Mouse (Mus musculus) C2C12 (cell line): ENCODE data around the gene Fam120b. TPM values are rescaled to one million over a fixed set of nuclear protein-coding genes. Genes with fewer than 3 reads are reported as not detected.

ENCODE experiments used
- H3K27me3 ChIP-seq: one replicate; pipeline ENCODE4 v1.6.1; 2011; ENCODE audit not compliant: control insufficient read depth, insufficient read depth, insufficient read length
- H3K36me3 ChIP-seq: one replicate; pipeline ENCODE4 v1.6.1; 2011; ENCODE audit not compliant: control insufficient read depth, insufficient read depth
- H3K4me3 ChIP-seq: one replicate; pipeline ENCODE4 v1.5.1; 2011; ENCODE audit warnings: mild to moderate bottlenecking, control low read depth; ENCODE audit not compliant: poor library complexity, insufficient read depth, severe bottlenecking
- H3K79me2 ChIP-seq: one replicate; pipeline ENCODE4 v1.6.1; 2011; ENCODE audit not compliant: control insufficient read depth, insufficient read depth
- H3K79me3 ChIP-seq: one replicate; pipeline ENCODE4 v1.6.1; 2011; ENCODE audit warnings: low read depth, control low read depth
- H3ac ChIP-seq: one replicate; pipeline ENCODE3; 2011; ENCODE audit warnings: low read depth; ENCODE audit not compliant: control insufficient read depth, insufficient read length
- CEBPB ChIP-seq: IDR thresholded peaks from one replicate; pipeline ENCODE4 v1.6.1; 2011; ENCODE audit warnings: low read depth, mild to moderate bottlenecking, control low read depth, moderate library complexity
- CTCF ChIP-seq: IDR thresholded peaks from one replicate; pipeline ENCODE4 v1.5.1; 2011; ENCODE audit not compliant: control insufficient read depth, insufficient read depth, insufficient read length
- FOSL1 ChIP-seq: IDR thresholded peaks from one replicate; pipeline ENCODE4 v1.8.0; 2011; ENCODE audit warnings: mild to moderate bottlenecking, low read length; ENCODE audit not compliant: poor library complexity, insufficient read depth, severe bottlenecking
- MAX ChIP-seq: IDR thresholded peaks from one replicate; pipeline ENCODE4 v1.6.1; 2011; ENCODE audit warnings: mild to moderate bottlenecking, control low read depth
- MYOD1 ChIP-seq: IDR thresholded peaks from one replicate; pipeline ENCODE4 v1.6.1; 2011; ENCODE audit warnings: low read depth; ENCODE audit not compliant: control insufficient read depth, insufficient read length
- MYOG ChIP-seq: IDR thresholded peaks from one replicate; pipeline ENCODE4 v1.6.1; 2011; ENCODE audit not compliant: control insufficient read depth, insufficient read length; ENCODE audit errors: extremely low read depth
- USF1 ChIP-seq: IDR thresholded peaks from one replicate; pipeline ENCODE4 v1.6.1; 2011; ENCODE audit warnings: low read depth, mild to moderate bottlenecking, control low read depth, moderate library complexity
- polyA plus RNA-seq: library from polyadenylated mRNA; unstranded; fragments of >200 nt; fragmentation: generic; extraction: Trizol; gene quantifications from one replicate; pipeline ENCODE4 v1.2.1, GENCODE M21; 2012; ENCODE audit warnings: missing spikeins

The Fam120b gene
- polyA plus RNA-seq, 1 experiment = 7.4 TPM

DNA sequence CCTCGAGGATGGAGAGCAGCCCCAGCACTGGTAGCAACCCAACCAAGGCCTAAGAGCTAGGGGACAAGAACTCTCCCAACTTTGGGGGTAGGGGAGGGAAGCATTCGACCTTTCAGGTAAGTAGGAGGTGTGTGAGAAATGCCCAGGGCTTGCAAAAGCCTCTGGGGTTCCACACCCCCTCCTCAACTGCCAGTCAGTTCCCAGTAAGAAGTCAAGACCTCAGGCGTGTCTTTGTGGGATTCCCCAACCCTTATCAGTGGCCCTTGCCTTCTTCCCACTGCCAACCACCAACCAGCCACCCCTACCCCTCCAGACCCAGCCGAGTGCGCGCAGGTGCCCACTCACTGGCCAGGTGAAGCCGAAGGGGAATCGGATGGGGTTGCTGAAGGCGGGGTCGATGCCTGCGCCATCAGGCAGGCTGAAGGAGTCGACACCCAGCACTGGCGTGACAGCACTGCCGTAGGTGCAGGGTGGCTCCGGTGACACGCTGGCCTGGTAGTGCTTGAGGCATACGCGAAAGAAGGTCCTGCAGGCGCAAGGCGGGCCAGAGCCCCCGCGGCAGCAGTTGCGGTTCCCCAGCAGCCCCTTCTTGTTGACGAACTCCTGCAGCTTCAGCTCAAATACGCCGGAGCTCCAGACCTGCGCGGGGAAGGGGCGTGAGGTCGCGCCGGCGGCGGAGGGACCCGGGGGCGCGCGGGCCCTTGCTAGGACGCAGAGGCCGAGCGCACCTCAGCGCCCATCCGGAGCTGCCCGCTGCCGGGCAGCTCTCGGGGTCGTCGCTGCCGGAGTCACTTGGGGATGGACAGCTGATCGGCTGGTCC is 21.5 kb upstream of the Fam120b start:
- Histone ChIP-seq H3K27me3 (peaks cover 5% of the 10 kb centered on the region), H3K36me3 (no peaks in the 10 kb centered on the region), H3K79me3 (no peaks in the 10 kb centered on the region), H3K4me3 (no peak overlapping the region), H3K79me2 (no peaks in the 10 kb centered on the region), H3ac (peak overlapping the region; percentile 72)
- TF ChIP-seq MAX (no peak), USF1 (no peak), FOSL1 (no peak), MYOG (no peak), CEBPB (no peak), CTCF (no peak), MYOD1 (no peak)

DNA sequence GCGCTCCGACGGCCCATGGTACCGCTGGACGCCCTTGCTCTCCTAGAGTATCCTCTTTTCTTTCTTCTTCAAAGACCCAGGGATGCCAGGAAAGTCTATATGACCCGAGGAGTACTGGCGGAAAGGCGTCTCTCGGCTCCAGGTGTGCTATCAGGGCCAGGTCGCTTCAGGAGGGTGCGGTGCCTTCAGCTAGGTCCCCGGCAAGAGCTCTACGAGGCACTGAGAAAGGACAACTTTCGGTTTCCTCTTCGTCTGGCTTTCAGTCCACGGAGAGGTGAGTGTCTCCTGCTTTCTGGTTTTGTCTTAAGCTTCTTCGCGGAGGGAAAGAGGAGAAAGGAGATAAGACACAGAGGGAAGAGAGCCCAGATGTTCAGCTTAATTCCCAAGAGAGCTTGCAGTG is 20.8 kb upstream of the Fam120b start:
- no peaks in the 10 kb centered on the region for H3K79me3 ChIP-seq
- peaks cover 5% of the 10 kb centered on the region for H3K27me3 ChIP-seq
- H3ac ChIP-seq = peak overlapping the region; percentile 72
- TF ChIP-seq MAX = no peak
- TF ChIP-seq FOSL1 = no peak
- TF ChIP-seq CTCF = no peak
- no peak for TF ChIP-seq CEBPB
- no peak for TF ChIP-seq USF1
- TF ChIP-seq MYOD1 = no peak
- no peak for TF ChIP-seq MYOG
- H3K4me3 ChIP-seq = peak overlapping the region; percentile 26
- no peaks in the 10 kb centered on the region for H3K36me3 ChIP-seq
- H3K79me2 ChIP-seq = no peaks in the 10 kb centered on the region

DNA sequence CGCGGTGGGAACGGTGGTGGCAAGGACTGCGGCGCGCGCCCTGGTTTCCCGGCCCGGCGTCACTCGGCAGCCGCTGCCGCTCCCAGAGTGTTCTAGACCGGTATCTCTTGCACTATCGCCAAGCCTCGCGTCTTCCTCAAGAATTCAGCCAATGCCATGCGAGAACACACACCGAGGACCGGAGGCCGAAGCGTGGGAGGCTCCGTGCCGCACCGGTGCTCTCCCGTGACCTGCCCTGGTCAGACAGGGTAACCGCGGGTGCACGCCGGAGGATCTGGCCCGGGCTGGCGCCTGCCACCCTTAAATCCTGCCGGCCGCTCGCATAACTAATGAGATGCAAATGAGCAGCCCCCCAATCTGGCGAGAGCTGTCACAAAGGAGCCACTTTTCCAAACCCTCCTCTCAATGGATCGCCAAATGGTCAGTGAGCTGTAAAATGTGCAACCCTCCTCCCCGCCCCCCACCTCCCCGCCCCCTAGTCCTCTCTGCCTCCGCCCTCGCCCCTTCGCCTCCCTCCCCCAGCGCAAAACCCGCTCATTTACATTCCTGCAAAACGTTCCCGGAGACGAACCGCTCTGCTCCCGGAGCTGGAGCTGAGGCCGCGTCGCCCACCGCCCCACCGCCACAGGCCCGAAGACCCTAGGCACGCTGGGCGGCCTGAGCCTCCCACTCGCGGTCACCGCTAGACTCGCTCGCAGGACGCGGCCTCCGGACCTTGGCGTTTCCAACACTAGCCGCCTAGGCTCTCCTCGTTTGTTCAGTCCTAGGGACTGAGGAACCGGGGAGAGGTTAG is 20.1 kb upstream of the Fam120b start:
- Histone ChIP-seq H3K4me3 (peak overlapping the region; percentile 26), H3K79me3 (no peaks in the 10 kb centered on the region), H3ac (peak overlapping the region; percentile 68), H3K79me2 (no peaks in the 10 kb centered on the region), H3K27me3 (peaks cover 5% of the 10 kb centered on the region), H3K36me3 (no peaks in the 10 kb centered on the region)
- no peak for TF ChIP-seq MYOD1
- no peak for TF ChIP-seq MAX
- TF ChIP-seq CTCF = no peak
- TF ChIP-seq USF1 = no peak
- TF ChIP-seq CEBPB = no peak
- no peak for TF ChIP-seq MYOG
- TF ChIP-seq FOSL1 = no peak

DNA sequence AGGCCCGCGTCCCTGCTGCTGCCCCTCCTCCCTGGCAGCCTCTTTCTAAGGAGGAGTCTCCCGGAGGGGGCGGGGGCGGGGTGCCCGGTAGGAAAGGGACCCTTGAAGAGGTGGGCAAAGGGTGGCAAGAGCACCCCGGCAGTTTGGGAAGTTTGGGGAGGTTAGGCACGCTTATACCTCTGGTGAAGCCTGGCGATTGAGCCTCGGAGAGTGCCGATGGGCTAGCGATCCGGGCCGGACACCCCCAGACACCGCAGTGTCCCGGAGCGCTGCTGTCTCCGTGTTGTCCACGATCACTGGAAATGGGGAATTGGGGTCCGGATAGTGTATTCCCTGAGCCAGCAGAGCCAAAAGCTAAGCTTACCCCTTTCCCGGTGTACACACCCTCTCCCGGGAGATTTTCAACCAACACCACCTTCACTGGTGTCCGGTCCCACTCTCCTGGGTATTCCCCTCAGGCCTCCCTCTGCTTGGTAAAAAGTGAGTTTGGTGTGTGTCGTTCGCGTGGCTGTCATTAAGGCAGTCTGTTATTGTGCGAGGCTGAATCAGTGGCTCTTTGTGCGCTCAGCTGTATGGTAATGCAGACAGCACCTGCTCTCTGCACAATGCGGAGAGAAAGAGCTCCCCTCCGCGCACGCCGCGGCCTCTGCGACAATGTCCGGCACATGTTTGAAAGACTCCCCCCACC is 19.4 kb upstream of the Fam120b start, which contains the start of gene Dll1:
Gene Dll1, minus strand, starts transcription at position 379 of the 688 bp plus-strand sequence.
- H3K79me2 ChIP-seq = no peaks in the 10 kb centered on the region
- H3K27me3 ChIP-seq = peaks cover 5% of the 10 kb centered on the region
- H3K79me3 ChIP-seq = no peaks in the 10 kb centered on the region
- no peak for TF ChIP-seq MYOD1
- TF ChIP-seq MAX = no peak
- no peak for TF ChIP-seq MYOG
- TF ChIP-seq USF1 = no peak
- no peak for TF ChIP-seq CEBPB
- no peak for TF ChIP-seq FOSL1
- TF ChIP-seq CTCF = no peak
- H3K4me3 ChIP-seq = peak within 1 kb of the TSS; percentile 26
- H3ac ChIP-seq = peak within 1 kb of the TSS; percentile 68
- no peaks in the 10 kb centered on the region for H3K36me3 ChIP-seq

DNA sequence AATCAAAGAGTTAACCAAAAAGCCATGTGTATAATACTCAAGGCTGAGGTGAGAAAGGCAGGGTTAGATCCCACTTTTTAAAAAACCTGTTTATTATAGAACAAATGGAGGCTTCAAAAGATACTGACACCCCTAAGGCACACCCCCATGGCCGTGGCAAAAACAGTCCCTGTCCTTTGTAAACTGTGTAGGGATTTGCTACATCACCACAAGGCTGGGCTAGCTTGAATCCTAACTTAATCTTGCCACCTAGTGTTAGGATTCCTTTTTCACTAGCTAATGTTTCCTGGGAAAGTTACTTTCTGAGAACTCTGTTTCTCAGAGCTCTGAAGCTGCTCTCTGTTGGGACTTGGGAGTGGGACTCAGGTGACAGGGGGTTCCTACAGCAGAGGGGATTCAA is 18.1 kb upstream of the Fam120b start:
- Histone ChIP-seq H3K79me2 (no peaks in the 10 kb centered on the region), H3K4me3 (no peak overlapping the region), H3K27me3 (peaks cover 5% of the 10 kb centered on the region), H3K36me3 (no peaks in the 10 kb centered on the region), H3ac (no peak overlapping the region), H3K79me3 (no peaks in the 10 kb centered on the region)
- TF ChIP-seq MAX (no peak), FOSL1 (no peak), CTCF (peak; percentile 2)
